Mouse (Mus musculus) CD4-positive, CD25-positive, alpha-beta regulatory T cell, adult 2 months (primary cell): ENCODE results near the gene Prokr1.
"Not testable (repeated sequence)": the region's sequence is repeated elsewhere in the genome, so short reads cannot be mapped to it uniquely, and the experiment has no call there.

ENCODE experiments used
- DNase-seq: peaks from one replicate; pipeline ENCODE4 v3.0.0-alpha.2; 2012; ENCODE audit warnings: low read depth, low spot score

Gene Prokr1

DNA sequence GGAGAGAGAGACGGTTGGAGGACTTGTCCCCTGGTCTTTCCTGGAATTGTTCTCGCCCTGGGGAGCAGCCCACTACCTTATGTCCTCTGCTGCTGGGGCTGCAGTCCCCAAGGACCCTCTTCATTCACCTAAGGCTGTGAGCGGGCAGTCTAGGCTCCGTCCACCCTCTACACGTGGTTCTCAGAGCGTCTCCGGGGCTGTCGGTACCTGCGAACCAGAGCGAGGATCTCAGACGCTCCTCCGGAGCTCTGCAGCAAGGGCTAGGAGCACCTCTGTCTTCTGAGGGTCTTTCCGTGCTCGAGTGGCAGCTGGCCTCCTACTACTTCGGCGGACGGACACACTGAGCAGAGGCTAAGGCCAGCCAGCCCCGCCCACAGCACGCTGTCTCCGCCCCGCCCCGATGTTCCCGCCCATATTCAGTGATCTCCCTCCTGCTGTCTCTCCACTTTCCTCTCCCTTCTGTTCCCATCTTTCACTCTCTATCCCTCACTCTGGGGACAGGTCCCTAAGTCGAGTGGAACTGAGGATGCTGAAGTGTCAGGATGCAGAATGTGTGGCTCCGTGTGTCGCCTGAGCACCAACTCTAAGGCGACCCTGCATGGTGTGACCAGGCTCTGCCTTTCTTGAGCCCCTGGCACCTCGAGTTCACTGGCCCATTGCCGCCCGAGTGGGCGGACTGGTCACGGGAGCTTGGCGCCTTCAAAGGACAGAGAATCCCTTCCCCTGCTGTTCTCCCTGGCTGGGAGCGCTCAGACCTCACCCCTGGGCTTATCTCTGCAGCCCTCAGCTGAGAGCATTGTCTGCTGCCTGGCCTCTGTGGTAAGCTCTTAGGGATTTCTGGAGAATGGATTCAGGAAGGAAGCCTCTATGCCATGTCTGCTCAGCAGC lies at the start of gene Prokr1:
Prokr1 (minus strand) TSS at position 350 of the 888 bp plus-strand sequence.
- peak; percentile 59 for DNase-seq

DNA sequence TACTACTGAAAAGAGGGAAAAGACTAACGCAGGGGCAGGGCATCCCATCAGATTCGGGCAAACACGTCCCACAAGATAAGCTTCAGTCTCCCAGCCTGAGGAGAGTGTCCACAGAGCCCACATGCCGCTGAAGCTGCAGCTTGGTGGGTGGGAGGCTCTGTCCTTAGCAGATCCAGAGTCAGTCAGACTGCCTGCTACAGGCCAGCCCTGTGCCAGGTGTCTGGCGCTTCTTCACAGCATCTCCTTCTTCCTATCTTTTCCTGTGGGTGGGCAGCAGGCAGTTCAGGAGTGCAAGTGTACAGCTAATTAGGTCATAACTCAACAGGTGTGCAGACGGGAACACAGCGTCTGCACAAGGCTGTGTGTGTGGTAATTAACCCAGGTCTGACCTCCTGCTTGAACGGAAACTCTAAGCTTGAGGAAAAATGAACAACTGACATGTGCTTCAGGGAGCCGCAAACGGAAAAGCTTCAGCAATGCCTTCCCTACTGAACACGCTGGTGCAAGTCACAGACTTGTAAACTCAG lies 47.7 kb upstream of the Prokr1 start:
- no peak for DNase-seq

DNA sequence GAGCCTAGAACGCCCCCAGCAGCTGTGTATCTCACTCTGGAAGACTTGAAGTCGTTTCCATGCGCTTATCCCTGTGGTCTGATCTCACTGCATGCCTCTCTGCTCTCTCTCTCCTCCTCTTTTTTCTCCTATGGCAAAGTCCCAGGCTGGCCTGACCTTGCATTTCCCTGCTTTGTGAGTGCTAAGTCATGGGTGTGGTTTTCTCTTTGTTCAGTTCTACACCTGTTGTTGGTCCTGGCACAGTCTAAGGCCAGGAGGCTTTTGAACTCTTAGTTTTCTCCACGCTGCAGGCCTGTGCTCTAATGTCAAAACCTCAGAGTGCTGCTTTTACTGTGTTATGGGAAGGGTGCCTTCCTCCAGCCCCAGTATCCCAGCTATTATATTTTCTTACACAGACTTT lies 41.6 kb upstream of the Prokr1 start:
- no peak for DNase-seq

DNA sequence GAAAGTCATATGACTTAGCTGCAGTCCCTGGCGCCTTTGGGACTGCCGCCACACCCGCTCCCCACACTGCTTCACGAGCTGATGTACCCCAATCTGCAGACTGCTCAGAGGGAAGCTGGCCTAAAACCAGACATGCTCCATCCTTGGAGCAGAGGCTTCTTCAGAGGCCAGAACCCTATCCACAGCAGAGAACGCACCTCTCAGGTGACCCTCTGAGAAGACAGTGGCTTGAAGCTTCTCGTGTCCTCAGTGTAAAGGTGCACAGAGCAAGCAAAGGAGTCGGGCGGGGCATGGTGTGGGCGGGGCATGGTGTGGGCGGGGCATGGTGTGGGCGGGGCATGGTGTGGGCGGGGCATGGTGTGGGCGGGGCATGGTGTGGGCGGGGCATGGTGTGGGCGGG lies 38.4 kb upstream of the Prokr1 start:
- peak; percentile 7 for DNase-seq

DNA sequence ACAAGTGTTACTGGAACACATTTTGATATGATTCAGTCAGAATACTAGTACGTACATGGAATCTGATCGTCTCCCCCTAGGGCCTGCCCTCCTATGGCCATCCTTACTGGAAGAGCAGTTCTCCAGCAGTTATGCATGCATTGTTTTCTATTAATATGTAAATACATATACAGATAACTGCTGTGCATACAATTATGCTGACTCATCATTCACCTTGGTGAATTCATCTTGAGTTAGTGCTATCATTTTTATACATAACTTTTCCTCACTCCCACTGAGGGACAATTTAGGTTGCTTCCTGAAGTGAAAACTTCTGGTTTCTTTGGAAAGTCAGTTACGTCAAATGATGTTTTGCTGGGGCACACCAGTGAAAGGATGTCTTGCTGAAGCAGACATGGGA lies 32.6 kb upstream of the Prokr1 start:
- no peak for DNase-seq

DNA sequence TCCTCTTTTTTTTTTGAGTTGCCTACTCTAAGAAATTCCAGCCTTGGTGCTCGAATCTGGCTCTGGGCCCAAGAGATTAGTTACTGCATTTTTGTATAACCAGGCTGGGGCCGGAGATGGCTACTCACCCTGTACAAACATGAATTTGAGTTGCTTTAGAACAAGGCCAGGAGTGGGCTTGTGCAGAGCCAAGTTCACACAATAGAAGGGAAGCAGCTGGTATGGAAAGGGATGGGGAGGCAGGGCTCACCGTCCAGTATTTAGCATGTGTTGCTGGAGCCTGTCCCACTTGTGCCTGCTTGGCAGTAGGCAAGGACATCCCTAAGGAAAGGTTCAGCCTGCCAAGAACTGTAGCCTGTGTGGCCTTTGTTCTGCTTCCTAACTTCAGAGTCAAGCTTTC lies 30.7 kb upstream of the Prokr1 start:
- no peak for DNase-seq

DNA sequence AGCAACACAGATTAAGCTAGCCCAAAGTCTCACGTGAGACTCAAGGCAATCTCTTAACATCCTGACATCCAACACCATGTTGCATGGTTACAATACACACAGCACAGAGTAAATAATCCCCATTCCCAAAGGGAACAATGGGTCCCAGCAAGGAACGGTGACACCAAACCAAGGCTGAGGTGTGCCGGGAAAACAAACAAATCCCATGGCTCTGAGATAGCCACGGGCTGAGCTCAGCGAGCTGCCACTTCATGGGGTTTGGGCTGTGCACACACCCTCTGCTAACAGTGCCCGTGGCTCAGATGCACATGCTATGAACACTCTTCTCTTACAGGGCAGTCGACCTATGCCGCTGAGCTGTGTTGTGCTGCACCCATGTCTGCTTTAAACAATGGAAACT lies 27.5 kb upstream of the Prokr1 start:
- DNase-seq, result no peak

DNA sequence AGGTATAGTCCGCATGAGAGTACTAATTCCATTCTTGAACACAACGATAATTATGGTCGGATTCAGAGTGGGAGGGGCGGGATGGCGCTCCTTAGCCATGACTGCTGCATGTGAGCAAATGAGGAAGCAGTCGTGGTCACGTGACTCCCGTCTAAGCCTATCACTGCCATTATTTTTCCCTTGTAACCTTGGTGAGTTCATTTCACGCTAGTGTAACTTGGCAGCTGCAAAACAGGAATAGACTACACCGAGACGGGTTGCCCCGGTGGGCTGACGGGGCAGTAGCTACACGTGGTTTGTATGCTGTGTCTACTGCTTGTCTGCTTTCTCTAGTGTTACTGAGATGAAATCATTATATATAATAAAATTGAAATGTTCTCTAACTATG lies 25.1 kb upstream of the Prokr1 start:
- no peak for DNase-seq

DNA sequence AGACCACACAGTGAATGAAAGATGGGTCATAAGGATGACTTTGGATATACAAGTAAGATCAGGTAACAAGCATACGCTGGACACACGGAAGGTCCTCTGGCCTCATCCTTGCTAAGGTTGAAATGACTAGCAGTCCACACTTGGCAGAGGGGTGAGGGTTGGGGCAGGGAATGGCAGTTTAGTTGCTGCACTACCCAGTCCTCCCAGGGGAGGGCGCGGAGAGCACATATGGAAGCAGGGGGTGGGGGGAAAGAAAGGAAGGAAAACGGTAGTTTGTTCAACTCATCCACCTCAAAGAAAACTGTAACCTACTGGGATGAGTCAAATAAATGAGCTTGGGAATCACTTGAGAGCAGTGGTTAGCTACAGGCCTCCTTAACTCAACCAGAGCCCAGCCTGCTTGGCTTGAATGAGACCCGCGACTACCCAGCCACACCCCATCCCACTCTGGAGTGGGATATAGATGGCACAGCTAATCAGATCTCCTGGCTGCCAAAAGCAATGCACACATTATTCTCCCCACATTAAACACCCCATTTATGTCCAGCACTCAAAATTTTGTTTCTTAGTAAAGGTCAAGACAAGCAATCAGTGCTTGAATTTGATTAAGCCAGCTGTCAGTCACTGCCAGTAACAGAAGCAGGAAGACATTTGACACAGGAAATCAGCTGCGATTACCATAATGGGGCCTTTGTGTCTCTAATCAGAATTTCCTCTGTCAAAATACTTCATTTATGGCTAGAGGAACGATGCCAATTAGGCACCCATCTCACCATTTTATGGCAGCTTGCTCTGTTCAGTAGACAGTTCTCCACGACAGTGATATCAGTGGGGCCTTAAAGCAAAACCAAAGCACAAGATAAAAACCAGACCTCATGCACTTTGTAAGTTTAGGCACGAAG lies 24.5 kb upstream of the Prokr1 start:
- DNase-seq, result peak; percentile 58

DNA sequence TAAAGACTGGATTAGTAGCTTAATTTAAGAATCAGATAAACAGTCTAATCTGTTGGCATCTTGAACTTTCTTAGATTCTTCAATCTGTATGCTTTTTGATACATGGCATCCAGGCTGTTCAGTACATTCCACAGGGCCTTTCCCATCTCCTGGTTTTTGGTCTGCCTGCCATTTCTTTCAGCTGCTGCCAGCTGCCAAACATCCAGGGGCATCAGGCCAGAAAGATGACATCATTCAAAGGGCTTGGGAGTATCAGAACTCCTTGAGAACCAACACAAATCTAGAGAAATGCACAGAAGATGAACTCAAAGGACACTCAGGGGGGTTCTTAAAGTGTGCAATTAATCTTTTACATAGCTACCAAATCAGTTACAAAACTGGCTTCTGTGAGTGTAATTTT lies 9.3 kb upstream of the Prokr1 start:
- DNase-seq, result no peak

DNA sequence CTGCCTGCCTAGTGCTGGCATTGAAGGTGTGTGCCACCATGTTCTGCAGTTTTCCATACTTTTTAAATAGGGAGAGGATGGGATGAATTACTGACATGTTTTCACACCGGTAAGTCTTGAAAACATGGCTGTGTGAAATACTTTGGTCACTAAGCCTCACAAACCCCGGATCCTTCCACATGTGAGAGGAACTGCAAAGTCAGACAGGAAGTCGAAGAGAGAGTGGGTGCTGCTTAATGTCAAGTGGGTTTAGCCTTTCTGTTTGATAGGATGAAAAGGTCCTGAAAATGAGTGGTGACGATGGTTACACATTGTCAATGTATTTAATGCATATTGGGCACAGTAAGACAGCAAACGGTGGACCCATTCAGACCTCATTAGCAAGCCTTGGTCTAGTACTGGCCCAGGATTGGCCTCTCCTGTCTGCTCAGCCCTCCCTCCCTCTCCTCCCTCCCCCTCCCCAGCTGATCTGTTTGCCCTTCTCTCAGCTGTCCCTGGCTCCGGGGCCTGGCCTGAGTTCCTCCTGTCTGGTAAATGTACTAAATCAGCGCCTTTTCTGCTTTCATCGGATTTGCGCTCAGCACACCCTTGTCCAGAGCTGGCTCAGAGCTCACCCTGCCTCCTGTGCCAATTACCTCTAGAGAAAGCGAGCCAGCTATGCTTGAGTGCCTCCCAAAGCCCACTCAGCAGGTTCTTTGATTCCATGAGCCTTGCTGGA lies 6.7 kb upstream of the Prokr1 start:
- DNase-seq, result peak; percentile 57

DNA sequence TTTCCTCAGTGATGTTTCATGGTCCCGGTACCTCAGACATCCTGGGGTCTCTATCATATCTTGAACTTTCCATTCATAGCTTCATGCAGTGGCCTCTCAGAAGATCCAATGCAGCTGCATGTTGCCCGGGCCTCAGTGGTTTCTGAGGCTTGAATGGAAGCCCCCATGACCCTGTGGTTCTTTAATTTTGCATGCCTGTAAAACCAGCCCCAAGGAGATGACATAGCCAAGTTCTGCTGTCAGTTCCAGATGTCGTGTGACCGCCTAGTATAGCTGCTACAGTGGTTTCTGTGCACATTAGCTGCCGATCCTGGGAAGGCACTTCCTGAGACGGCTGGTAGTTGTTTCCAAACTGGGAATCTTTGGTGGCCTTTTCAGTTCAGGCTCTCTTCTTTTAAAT lies 3.6 kb upstream of the Prokr1 start:
- DNase-seq, result no peak

DNA sequence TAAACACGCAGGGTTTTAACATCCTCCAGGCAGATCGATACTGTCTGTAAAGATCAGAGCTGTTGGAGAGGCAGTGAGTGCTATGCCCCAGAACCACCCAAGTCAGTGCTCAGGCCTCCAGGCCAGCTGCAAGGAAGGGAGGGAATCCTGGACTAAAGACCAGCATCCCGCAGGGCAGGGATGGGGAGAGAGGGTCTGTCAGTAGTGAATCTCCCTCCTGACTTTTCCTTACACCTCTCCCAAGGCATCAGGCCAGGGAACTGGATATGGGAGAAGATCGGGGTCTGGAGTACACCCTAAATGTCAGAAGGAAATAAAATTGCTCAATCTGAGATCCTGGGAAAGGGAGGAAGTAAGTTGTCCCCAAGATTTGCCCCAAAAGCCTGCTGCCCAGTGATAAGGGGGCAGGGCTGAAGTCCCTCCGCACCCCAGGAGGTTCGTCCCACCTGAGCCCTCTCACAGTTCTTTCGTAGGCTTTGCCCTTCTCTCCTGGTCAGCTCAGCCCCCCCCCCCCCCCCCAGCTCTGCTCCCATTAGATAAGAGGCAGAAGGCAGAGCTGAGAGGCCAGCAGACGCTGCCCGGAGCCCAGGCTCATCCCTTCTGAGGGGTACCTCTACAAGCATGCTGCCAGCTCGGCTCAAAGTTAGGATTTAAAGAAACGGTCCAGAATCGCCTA lies 687 bp downstream of the Prokr1 start:
- DNase-seq, result no peak

DNA sequence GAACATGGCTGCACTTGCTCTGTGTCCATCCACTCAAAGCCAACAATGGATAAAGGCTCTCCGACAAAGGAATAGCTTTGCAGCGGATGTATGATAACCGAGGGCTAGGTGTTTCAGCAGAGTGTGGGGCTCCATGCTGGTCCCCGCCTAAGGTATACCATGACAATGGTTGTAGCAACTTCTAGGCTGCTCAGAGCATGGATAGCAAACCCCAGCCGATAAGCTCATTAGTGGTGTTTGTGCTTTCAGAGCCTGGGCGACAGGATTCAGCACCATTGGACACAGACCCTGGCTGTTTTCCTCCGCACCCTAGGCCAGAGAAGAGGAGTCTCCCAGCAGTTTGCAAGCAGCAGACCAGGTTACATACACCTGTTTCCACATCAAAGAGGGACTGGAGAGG lies 6.6 kb downstream of the Prokr1 start:
- DNase-seq, result no peak

DNA sequence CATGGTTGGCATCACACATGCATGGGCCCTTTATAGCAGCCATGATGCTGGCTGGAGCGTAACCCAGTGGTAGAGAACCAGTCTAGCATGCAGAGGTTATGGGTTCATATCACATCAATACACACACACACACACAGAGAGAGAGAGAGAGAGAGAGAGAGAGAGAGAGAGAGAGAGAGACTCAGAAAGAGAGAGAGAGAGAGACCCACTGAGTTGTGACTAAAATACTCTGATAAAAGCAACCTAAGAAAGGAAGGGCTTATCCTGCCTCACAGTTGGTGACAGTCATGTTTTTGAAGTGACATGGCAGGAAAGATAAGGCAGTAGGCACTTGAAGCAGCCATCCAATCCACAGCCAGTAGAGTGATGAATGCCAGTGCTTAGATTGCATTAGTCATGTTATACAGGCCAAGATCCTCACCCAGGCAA lies 7.3 kb downstream of the Prokr1 start:
- no peak for DNase-seq

DNA sequence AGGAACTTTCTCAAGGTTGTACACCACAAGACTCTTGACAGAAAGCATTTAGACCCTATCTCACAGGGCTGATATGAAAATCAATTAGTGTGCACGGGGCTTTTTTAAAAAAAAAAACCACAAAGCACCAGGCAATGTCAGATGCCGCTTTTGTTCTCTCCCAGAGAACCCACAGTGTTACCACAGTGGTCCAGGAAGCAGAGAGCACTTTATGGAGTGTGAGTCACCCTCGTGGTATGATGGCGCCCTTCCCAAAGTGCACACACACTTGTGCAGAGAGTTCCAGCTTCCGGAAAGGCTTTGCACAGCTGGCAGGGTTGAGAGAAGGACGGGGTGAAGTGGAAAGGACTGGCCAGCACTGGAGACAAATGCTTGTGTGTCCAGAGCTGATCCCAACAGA lies 8.1 kb downstream of the Prokr1 start:
- DNase-seq, result no peak

DNA sequence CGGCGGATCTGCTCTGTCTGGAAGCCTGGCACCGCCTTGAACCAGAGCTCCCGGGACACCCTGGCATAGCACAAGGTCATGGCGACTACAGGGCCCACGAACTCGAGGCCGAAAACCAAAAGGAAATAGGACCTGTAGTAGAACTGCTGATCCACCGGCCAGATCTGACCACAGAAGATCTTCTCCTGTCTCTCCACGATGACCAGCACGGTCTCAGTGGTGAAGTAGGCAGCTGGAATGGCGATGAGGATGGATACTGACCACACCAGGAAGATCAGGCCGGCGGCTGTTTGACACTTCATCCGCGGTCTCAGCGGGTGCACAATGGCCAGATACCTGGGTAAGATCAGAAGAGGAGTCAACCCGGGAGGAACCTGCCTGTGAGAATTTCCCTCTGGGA lies 9.0 kb downstream of the Prokr1 start:
- DNase-seq, result no peak

DNA sequence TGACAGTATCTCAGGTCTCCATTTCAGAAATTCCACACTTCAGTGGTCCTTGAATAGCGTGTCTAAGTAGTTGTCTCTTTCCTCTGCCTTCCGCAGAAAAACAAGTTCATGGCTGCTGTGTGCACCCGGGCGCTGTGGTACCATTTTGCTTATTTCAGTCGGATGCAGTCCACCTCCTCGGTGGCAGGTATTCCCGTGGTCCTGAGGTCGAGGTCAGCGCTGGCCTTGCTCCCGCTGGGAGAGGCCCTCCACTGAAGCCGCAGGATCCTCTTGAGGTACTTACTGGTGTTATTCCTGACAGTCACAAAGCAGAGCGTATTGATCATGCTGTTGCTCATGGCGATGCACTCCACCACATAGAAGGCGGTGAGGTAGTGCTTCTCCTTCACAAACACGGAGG lies 9.5 kb downstream of the Prokr1 start:
- no peak for DNase-seq

DNA sequence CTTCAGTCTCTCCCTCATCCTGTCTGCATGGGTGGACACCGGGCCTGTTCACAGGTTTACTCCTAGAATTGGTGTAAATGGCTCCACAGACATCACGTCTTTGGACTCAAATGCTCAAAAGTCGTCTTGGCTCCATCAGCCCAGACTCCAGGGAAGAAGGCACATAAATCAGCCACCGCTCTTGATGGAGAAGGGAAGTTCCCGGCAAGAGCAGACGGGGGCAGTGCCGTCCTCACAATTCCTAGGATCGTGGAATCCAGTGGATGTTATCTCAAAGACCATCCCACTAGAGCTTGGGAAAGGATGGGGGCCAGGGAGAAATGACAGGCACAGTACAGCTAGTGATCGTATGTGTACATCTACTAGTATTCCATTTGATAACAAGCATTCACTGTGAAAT lies 12.3 kb downstream of the Prokr1 start:
- DNase-seq, result no peak

DNA sequence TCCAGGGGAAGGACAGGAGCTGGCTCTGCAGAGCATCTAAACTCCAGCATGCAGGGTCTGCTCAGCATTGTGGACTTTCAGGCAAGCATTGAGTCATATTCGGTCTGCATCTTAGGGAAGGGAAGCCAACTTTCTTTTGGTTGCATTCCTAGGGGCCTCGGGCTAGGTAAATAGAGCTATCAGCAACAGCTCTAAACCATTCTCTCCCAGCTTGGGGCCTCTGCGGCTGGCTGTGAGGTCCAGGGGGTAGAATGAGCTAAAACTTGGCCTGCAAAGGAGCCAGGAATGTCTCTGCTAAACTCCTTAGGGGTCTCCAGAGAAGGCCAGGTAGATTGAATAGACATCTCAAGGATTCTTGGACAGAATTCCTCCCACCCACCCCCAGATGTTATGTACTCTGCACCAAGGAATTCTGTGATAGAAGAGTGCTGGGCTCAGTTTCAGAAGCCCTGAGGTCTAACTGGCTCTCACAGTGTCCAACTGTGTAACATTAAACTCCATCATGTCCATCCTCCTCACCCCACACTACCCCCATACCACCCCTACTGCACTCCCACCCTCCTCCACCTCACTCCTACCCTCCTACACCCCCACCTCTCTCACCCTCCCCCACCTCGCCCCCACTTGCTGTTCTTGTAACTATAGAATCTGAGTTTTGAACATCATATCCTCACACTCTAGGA lies 13.8 kb downstream of the Prokr1 start:
- no peak for DNase-seq

DNA sequence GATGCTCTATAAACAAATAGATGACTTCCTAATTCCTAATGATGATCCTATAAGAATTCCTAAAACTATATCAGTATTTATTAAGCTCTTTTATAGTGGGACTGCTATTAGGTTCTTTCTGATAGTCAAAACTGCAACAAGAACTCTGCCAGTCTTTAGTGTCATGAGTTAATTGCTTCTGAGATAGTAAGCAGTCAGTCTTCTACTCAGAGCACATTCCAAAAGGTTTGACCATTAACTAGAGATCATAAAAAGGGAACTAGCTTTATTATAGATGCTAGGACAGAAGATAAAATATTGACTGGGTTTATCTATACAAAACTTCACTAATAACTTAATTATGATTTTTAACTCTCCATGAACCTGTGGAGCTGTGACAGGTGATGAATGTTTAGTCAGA lies 18.7 kb downstream of the Prokr1 start:
- DNase-seq, result not testable (repeated sequence)
